Mouse (Mus musculus): ENCODE data around the gene B4galnt4.
A peak's percentile ranks its signal among the peaks of the same experiment; 100 is the strongest.

Gene B4galnt4

DNA sequence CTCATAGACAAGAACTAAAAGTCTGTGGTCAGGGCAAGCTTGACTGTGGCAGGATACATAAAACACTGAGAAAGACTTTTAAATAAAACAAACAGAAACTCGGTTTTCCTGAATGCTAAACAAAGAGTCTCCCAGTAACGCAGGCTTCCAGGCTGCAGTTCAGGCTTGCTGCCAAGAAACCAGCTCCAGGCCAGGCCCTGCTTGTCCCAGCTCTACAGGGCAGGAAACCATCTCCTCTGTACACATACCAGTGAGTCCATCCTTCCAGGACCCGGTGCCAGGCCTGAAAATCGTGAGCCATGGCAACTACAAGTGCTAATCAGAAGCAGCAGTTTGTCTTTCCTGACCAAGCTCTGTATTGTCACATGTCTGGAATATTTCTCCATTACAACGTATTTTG, 19.2 kb upstream of the B4galnt4 start:
- peak; percentile 19 for DNase-seq (ENCODE audit: extremely low spot score, low spot score)

DNA sequence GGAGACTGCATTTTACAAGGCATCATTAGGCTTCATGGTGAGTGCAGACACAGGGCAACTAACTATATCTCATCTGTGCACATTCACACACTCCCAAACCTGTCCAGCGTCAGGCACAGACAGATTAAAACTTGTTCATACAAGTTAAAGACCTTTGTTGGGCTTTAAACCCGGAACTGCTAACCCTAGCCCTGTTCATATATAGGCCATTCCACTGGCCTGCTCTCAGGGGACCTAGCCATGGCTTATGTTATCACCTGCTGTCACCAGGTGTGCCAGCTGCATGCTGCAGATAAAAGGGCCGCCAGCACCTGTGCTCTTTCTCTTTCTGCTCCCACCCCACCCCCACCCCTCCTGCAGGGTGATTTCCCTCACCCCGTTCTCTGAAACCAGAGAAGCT, 18.4 kb upstream of the B4galnt4 start:
- no peak for DNase-seq (ENCODE audit: extremely low spot score, low spot score)

DNA sequence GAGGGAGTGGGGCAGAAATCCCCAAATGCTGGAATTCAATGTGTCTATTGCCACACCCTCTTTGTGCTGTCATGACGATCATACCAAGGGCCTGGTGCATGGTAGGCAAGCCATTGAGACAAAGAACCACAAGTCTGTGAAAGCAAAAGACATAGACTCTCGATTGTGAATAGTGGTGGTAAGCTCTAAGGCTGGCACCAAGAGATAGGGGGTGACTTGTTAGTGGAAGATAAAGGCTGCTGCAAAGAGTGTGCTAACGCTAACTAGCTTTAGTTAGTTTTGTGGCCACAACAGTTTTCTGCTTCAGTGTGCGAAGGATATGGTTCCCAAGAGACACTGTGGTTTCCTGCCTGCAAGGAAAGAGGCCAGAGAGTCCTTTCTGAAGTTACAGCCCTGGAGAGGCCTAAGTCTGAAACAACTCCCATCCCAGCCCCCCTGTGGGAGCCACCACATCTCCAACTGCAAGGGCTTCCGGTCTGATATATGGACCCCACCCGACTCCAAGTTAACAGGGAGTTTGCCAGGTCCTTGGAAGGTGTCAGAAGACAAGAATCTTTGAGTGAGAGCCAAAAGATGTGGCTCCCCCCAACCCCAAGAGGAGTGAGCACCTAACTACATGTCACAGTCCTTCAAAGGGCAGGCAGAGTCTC, 13.8 kb upstream of the B4galnt4 start:
- no peak for DNase-seq (ENCODE audit: extremely low spot score, low spot score)

DNA sequence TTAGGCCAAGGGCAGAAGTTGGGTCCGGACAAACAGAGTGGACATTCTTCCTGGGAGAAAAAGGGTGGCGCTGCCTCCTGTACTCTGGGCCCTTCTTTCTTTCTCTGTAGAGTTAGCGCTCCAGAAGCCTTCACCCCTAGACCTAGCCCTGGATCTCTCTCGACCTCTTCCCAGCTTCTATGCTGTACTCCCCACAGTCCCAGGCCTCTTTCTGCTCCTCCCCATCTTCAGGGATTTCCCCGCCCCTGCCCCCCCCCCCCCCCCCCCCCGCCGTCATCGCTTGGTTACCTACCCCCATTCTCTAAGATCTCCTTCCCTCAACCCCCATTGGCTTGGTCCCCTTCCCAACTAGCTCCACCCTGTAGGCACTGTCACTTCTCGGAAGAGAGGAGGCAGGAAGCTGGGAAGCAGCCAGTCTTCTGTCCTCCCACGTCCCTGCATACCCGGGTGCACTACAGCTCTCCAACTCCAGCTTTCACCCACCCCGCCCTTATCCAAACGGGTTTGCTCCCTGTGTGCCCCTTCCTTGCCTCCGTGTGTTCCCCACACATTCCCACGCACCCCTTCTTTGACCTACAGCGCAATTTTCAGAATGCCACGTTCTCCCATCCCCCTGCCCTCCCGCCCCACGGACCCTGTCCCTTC, 13.2 kb upstream of the B4galnt4 start:
- peak; percentile 37 for DNase-seq (ENCODE audit: extremely low spot score, low spot score)

DNA sequence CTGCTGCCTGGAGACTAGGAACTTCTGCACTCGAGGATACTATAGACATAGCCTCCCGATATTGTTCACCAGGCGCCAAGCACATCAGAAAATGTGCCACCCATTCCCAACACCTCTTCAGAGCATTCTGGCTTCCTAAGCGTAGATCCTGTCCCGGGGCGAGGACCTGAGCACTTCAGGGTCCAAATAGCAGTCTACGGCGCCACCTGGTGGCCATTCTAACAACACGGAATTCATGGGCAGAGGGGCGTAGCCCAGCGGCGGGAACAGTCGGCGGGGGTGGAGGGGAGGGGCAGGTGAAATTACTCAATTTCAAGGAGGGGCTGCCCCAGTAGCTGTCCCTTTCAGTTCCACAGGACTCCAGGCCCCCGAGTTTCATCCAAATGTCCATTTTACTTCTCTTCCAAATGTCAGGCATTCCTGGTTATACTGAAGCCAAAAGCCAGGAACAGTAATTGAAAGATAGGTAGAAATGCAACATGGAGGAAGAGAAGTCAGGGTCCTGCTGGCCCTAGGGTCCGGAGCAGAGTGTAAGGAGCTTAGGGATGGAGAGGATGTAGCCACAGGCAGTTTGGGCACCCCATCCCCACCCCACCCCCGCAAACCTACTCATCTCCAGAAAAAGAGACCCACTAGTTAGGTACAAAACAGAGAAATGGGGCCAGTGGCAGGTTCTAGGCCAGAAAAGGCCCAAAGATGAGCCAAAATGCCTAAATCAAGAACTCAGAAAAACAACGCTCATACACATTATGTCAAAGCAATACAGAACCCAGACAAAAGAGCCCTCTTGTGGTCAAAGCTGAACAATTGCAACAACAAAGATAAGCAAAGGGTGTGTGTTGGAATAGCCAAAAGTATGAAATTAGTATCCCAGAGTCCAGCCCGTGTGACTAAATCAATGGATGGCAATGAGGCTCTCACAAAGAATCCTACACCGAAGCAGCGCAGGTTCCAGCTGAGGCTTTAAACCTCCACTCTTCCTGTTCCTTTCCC, 12.4 kb upstream of the B4galnt4 start:
- DNase-seq (ENCODE audit: extremely low spot score, low spot score) = peak; percentile 93

DNA sequence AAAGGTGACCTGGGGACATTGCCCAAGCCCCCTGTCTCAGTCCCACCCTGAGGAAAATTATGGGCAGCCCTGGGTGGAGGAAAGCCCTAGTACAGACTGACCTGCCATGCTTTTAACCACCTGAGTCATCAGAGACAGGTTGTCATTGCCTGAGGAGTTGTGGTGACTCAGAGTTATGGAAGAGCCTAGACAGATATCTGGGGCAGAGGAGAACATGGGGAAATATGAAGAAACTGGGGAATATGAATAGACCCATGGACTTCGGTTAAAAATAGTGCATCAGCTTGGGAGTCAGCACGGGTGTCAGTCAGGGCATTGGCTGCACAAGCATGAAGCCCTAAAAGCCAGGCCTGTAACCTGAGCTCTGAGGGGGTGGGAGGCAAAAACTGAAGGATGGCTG, 11.6 kb upstream of the B4galnt4 start:
- no peak for DNase-seq (ENCODE audit: extremely low spot score, low spot score)

DNA sequence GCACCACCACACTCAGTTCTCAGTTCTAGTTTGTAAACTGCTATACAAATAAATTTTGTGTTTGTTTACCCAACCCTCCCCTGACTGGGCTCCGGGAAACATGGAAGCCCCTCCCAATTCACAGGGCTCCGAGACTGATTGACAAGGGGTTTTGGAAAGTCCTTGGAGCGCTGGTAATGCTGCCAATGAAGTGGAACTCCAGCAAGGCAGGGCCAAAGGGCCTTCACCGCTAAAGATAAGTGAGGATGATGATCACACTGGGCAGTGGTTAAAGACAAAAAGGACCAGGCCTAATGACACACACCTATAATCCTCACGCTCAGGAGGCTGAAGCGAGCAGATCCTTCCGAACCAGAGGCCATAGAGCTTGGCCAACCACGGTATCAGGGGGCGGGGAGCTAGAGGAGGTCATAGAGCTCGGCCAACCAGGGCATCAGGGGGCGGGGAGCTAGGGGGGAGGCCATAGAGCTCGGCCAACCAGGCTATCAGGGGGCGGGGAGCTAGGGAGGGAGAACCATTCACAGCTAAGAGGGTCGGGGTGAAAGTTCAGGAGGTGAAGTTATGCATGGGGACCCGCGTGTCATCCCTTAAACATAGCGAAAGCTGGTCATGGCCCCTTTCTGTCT, 9.7 kb upstream of the B4galnt4 start:
- no peak for DNase-seq (ENCODE audit: extremely low spot score, low spot score)

DNA sequence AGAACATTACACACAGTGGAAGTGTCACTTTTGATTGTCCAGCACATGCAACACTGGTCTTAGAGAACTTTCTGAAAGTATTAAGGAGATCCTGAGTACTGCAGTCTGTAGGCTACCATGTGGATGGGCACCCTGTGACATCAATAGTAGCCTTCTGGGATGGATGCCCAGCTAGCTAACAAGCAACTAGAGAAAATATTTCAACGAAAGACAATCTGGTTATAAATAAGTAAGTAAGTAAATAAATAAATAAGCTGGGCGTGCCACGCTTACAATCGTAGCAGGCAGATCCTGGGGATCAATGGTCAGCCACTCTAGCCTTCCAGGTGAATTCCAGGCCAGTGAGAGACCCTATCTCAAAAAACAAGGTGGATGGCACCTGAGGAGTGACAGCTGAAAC, 8.9 kb upstream of the B4galnt4 start:
- no peak for DNase-seq (ENCODE audit: extremely low spot score, low spot score)

DNA sequence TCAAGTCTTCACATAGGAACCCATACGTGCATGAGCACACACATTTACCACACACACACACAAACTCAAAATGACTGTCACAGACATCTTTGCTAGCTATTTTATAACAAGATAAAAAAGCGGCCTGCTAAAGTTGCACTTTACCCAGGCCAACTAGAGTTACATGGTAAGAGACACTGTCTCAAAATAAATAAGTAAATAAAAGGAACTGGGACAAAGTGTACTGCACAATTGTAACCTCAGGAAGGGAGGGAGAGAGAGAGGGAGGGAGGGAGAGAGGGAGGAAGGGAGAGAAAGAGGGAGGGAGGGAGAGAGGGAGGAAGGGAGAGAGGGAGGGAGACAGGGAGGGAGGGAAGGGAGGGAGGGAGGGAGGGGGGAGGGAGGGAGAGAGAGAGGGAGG, 8.5 kb upstream of the B4galnt4 start:
- no peak for DNase-seq (ENCODE audit: extremely low spot score, low spot score)

DNA sequence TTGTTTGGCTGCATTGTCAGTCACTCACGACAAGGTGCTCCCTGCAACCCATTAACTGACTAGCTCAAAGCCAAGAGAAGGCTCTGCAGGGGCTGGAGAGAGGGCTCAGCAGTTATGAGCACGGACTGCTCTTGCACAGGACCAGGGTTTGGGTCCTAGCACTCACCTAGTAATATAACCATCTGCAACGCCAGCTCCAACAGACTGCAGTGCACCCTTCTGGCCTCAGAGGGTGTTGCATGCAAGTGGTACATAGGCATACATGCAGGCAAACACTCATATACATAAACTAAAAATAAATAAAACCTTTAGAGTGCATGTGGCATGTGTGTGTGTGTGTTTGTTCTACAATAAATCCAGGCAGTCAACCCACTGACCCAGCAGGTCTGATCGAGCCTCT, 5.1 kb upstream of the B4galnt4 start:
- DNase-seq (ENCODE audit: extremely low spot score, low spot score) = no peak

DNA sequence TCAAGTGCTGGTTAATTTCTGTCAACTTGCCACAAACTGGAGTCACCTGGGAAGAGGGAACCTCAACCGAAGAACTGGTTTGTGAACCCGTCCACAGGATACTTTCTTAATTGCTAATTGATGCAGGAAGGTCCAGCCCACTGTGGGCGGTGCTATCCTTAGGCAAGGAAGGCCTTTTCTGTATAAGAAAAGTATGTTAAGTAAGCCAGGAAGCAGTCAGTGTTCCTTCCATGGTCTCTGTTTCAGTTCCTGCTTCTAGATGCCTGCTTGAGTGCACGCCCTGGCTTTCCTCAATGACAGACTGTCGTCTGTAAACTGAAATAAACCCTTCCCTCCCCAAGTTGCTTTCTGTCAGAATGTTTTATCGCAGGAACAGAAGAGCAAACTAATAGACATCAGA, 3.9 kb upstream of the B4galnt4 start:
- no peak for DNase-seq (ENCODE audit: extremely low spot score, low spot score)

DNA sequence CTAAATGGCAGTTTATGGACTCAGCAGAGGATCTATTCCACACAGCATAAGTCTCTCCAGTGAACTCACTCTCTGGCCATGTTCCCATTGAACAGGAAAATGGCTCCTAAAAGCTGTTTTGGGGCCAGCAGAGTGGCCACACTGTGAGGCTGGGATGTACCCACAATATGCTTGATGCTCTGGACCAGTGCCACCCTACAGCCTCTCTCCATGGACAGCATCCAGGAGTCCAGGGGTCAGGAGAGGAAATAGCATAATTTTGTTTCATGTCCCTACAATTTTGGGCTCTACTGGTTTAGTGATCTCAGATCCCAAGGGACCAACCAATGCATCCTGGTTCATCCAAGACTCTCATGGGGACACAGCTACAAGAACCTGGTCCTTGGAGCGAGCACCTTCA, 3.4 kb upstream of the B4galnt4 start:
- no peak for DNase-seq (ENCODE audit: extremely low spot score, low spot score)

DNA sequence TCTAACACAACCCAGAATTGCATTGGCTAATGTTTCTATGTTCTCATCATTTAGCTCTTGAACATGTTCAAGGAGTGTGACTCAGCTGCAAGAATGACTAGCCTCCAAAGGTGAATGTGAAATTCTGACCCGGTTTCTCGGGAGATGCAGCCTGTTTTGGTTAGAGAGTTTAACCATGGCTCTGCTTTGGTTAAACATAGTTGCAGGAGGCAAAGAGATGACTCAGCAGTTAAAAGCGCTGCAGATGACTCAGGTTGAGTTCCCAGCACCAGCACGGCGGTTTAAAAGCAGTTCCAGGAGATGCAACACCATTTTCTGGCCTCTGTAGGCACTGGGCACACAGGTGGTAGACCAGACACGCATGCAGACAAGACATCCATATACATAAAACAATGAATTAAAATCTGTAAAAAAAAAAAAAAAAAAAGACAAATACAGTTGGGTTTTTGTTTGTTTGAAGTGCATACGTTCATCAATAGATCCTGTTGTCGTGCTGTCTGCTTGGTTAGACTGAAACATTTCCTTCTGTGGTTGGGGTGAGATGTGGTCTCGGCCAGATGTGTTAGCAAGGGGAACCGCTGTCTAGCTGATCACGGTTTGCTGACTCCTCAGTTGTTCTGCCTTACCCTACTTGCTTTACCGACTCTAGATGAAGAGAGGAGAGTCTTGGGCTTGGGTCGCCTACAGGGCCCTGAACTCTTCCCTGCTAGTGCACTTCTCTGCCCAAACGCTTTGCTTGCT, 2.1 kb upstream of the B4galnt4 start:
- no peak for DNase-seq (ENCODE audit: extremely low spot score, low spot score)

DNA sequence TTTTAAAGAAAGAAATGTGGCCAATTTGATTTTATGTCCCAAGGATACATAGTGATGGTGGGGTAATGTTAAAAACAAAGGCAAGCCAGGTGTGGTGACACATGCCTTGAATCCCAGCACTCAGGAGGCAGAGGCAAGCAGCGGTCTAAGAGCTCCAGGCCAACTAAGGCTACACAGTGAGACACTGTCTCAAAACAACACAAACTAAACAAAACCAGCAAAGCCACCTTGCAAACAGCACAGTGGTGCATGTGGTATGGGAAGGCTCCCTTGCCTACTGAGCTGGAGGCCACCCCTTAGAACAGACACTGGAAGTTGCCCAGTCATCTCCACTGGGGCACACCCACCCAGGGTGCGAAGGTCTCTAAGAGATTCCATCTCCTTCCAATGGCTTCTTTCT, 975 bp upstream of the B4galnt4 start:
- DNase-seq (ENCODE audit: extremely low spot score, low spot score) = peak; percentile 35

DNA sequence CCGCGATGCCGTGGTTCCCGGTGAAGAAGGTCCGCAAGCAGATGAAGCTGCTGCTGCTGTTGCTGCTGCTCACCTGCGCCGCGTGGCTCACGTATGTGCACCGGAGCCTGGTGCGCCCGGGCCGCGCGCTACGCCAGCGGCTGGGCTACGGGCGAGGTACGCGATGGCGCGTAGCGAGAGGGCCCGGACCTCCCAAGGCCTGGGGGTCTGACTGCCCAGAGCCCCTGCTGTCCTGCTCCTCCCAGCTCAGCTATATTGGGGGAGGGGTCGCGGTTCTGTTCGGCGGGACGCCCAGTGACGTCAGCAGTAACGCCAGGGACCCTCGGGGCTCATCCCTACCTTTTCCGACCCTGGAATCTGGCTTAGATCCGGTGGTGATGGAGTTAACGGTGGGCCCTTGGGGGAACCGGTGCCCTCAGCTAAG, 377 bp downstream of the B4galnt4 start:
- DNase-seq (ENCODE audit: extremely low spot score, low spot score) = peak; percentile 59

DNA sequence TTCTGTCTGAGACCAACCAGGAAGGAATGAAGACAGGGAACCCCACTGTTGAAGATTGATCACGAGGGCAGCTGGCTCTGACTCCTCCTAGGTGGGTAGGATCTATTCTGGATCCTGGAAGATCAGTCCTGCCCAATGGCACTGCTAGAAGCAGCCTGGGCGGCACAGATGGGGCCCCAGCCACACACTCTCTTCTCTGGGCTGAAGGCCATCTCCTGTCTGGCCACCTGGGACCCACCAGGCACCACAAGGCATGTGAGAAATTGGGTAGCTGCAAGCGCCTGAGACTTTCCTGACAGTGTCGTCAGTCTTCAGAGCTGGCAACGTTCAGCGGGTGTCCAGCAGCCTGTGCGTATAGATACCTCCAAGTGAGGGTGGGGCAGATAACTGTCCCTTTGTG, 1.6 kb downstream of the B4galnt4 start:
- DNase-seq (ENCODE audit: extremely low spot score, low spot score) = no peak

DNA sequence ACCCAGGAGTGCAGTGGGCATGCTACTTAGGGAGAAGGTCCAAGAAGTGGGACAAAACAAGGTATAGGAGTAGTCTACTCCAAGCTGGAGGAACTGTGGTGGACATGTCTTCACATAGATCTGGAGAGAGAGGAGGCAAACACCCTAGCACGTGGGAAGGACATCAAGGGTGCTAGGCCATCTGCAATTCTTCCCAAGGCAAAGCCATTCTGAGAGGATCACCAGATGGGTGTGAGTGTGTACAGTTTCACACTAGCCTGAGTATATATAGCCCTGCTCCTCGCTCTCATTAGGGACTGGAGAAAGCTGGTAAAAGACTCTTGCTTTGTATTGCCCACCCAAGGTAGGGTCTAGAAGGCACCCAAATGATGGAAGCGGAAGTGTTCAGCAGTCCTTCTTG, 2.4 kb downstream of the B4galnt4 start:
- no peak for DNase-seq (ENCODE audit: extremely low spot score, low spot score)

DNA sequence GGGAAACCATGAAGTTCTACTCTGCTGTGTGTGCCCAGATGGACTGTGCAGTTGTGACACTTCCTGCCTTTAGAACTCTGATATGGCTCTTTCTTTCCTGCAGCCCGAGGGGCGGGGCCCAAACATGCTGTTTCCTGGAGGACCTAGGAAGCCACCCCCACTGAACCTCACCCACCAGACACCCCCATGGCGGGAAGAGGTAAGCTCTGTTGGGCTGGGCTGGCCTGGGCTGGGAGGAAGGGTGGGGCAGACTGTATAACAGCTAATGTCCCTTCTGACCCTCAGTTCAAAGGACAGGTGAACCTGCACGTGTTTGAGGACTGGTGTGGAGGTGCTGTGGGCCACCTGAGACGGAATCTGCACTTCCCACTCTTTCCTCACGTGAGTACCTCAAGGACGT, 3.3 kb downstream of the B4galnt4 start:
- no peak for DNase-seq (ENCODE audit: extremely low spot score, low spot score)

DNA sequence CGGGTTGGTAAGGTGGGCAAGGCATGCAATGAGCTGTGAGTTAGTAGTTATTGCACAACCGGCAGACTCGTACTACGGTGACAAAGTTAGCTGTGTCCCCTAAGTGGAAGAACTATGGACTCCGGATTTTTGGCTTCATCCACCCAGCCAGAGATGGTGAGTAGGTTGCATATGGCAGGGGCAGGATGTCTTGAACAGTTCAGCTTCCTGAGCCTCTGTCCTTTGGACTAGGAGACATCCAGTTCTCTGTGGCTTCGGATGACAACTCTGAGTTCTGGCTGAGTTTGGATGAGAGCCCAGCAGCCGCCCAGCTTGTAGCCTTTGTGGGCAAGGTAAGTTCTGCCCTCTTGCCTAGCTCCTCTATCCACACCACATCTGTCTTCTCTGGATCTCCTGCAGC, 3.7 kb downstream of the B4galnt4 start:
- no peak for DNase-seq (ENCODE audit: extremely low spot score, low spot score)

DNA sequence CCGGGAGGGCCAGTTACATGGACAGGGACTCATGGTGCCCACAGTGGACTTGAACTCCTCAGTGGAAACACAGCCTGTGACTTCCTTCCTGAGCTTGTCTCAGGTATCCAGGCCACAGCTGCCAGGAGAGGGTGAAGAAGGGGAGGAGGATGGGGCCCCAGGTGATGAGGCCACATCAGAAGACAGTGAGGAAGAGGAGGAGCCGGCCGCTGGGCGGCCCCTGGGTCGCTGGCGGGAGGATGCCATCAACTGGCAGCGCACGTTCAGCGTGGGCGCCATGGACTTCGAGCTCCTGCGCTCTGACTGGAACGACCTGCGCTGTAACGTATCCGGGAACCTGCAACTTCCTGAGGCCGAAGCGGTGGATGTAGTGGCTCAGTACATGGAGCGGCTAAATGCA, 7.4 kb downstream of the B4galnt4 start:
- DNase-seq (ENCODE audit: extremely low spot score, low spot score) = no peak

Measured in neural tube, embryonic 10.5 days (tissue).